Mouse (Mus musculus): ENCODE data around the gene Glyatl3. TPM values are rescaled to one million over a fixed set of nuclear protein-coding genes. Genes with fewer than 3 reads are reported as not detected.

The Glyatl3 gene
- total RNA-seq, 2 experiments from 2014 or later: not detected

GRCm38 (mm10) chr17:40868952-40869747 lies 45.0 kb downstream of the Glyatl3 start:
- no peak for DNase-seq
- intact Hi-C loops (cut with DNase I): no loop called here

- no peak for DNase-seq
- intact Hi-C loops (cut with DNase I): no loop called here
Measured at GRCm38 (mm10) chr17:40855065-40855464, 59.1 kb downstream of the Glyatl3 start.

Other genes starting within 250 kb of the Glyatl3 start
- gene Esp1, start 187.2 kb downstream of the Glyatl3 start, total RNA-seq (2021): not detected
- gene Crisp2, start 107.3 kb downstream of the Glyatl3 start, total RNA-seq (2021): not detected
- not detected for gene Rhag, start 103.2 kb downstream of the Glyatl3 start, total RNA-seq (2021)
- under 1 TPM; 0.37 to 0.84 TPM for gene 9130008F23Rik, start 33.8 kb downstream of the Glyatl3 start, total RNA-seq (2021)
- 10 to 100 TPM; 66.9 to 68.9 TPM for gene Mut, start 20.3 kb upstream of the Glyatl3 start, total RNA-seq (2021)
- gene Cenpq, start 20.7 kb upstream of the Glyatl3 start, total RNA-seq (2021): 1 to 10 TPM; 6.9 to 7.4 TPM